Mouse (Mus musculus) G1E (cell line): ENCODE results near the gene Rcor1.

ENCODE experiments used
- CTCF ChIP-seq: IDR thresholded peaks from 2 replicates; pipeline ENCODE4 v1.5.1; 2012; ENCODE audit warnings: low read depth, low read length, inconsistent platforms, mixed read lengths
- TAL1 ChIP-seq: conservative IDR thresholded peaks from 2 replicates; pipeline ENCODE4 v1.6.1; 2012; ENCODE audit warnings: low read depth, low read length, inconsistent platforms, mixed read lengths

DNA sequence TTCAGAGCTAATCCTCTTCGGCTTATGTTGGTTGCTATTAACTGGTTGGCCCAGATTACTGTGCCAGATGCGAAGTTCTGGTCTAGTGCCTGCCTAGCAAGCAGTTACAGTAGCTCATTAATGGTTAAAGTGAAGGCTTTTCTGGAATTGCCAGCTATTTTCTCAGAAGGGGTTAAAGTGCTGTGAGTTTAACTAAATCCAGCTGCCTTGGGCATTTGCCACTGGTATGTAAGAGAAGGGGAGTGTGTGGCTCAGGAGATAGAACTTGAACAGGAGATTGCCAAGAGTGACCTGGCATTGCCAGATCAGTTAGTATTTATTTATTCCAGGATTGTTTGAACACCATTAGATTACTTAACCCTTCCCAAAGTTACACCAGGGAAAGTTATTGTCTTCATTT lies 11.1 kb downstream of the Rcor1 start:
- no peak for TF ChIP-seq CTCF
- TF ChIP-seq TAL1 = no peak
